Mouse (Mus musculus) megakaryocyte, embryonic 14.5 days (primary cell): ENCODE measurements around the gene Xylt2.

Experiments used
- FLI1 ChIP-seq: IDR thresholded peaks from 2 replicates; pipeline ENCODE4 v1.6.1; 2012; ENCODE audit warnings: low read length, inconsistent platforms, mixed read lengths
- GATA1 ChIP-seq: IDR thresholded peaks from 3 replicates; pipeline ENCODE4 v1.6.1; 2012; ENCODE audit warnings: mixed read lengths, low read length, inconsistent platforms, borderline replicate concordance

- TF ChIP-seq GATA1 (no peak), FLI1 (no peak)
These were observed 41.0 kb upstream of the Xylt2 start for GRCm38 (mm10) chr11:94718113-94718909.
